Mouse (Mus musculus) layer of hippocampus, adult 11-12 months (tissue): Measurements from ENCODE around the gene Dvl3.

Experiments used
- DNase-seq: peaks from one replicate; pipeline ENCODE4 v3.0.0; 2022; ENCODE audit warnings: low spot score

Gene Dvl3

DNA sequence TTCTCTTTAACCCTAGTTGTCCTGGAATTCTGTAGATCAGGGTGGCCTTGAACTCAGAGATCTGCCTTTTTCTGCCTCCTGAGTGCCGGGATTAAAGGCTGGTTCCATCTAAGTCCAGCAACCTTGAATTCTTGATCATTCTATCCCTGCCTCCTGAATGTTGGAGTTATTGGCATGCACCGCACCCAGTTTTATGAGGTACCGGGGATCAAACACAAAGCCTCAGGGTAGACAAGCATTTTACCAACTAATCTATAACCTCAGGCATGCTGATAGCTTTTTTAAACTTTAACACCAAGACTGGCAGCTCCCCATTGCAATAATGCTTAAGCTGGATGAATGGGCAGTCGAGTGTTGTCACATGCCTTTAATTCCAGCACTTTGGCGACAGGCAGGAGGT, 30.6 kb downstream of the Dvl3 start:
- no peak for DNase-seq

- peak; percentile 98 for DNase-seq
These were observed 31.5 kb downstream of the Dvl3 start, which contains the start of gene Abcf3 for GRCm38 (mm10) chr16:20548096-20548948. Abcf3 (plus strand) TSS chr16:20548577.

GRCm38 (mm10) chr16:20549161-20549560, 32.4 kb downstream of the Dvl3 start:
- DNase-seq, result no peak

- no peak for DNase-seq
These were observed 34.9 kb downstream of the Dvl3 start for GRCm38 (mm10) chr16:20551691-20552090.

GRCm38 (mm10) chr16:20552594-20552993, 35.8 kb downstream of the Dvl3 start:
- DNase-seq, result no peak

DNA sequence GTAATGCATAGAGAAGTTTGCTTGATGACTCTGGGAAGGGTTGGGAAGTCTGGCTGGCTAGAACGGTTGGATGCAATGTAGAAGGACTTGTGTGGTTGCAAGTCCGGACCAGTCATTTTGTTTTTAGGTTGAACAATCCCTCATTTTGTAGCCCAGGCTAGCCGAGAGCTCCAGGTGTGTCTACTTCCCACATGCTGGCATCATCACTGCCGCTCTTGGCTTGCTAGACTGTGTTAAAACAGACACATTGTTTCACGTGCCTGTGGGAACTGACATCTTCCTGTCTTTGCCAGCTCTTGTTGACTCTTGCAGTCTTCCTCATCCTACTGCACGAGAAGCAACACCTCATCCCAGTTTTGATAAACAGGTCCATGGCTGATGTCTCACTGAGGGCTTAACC, 38.2 kb downstream of the Dvl3 start:
- DNase-seq, result no peak

- no peak for DNase-seq
These were observed 40.6 kb downstream of the Dvl3 start for GRCm38 (mm10) chr16:20557381-20557780.

GRCm38 (mm10) chr16:20565075-20565474, 48.3 kb downstream of the Dvl3 start:
- DNase-seq, result no peak
